Mouse (Mus musculus) ES-Bruce4 (cell line): ENCODE measurements around the gene Bank1.

Experiments used
- CTCF ChIP-seq: IDR thresholded peaks from one replicate; pipeline ENCODE4 v1.8.1; 2011; ENCODE audit warnings: low read depth, low read length
- EP300 ChIP-seq: IDR thresholded peaks from 2 replicates; pipeline ENCODE4 v1.6.1; 2011; ENCODE audit warnings: low read depth, low read length; ENCODE audit not compliant: insufficient read depth
- POLR2A ChIP-seq: IDR thresholded peaks from one replicate; pipeline ENCODE4 v1.8.1; 2011; ENCODE audit warnings: low read length; ENCODE audit not compliant: insufficient read depth

- no peak for TF ChIP-seq CTCF
- TF ChIP-seq EP300: no peak
- no peak for TF ChIP-seq POLR2A
Observed at GRCm38 (mm10) chr3:136252820-136253219, 73.0 kb downstream of the Bank1 start.
